14 mouse cellular contexts compared by ENCODE assay signal in the genomic region with DNA sequence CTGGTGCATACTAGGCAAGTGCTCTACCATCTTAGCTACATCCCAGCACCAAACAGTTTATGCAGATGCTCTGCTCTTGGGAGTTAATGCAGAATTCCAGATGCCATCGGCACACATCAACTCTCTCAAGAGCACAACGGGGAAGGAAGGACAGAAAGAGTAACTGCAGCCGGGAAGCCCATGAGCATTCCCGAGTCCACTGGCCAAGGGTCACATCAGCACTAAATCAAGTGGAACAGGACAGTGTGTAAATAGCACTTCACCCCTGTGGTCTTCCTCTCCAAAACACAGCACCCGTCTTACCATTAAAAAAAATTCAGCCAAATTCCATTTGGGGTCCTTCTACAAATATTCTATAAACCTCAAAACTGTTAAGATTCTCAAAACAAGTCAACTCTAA.
"Had no signal": no experiment of that assay in that cellular context is flagged by ENCODE, and none has a peak within 500 bp of the region (broad histone marks: within the 10 kb centered on the region; RNA-seq: fewer than 3 reads in every experiment).

No protein-coding gene starts in this region.

- DNase-seq: kidney, adult 11 months; left cerebral cortex, postnatal 4 days; lung, embryonic 14.5 days; lung, postnatal 10 days; lung, postnatal 4 days; right cerebral cortex, postnatal 14 days; thymus, postnatal 4 days had no signal

- H3K27me3 ChIP-seq: limb, embryonic 13.5 days; midbrain, embryonic 15.5 days; neural tube, embryonic 13.5 days; stomach, embryonic 15.5 days had no signal

- H3K36me3 ChIP-seq: limb, embryonic 13.5 days; midbrain, embryonic 15.5 days; neural tube, embryonic 13.5 days; stomach, embryonic 15.5 days had no signal

- H3K4me2 ChIP-seq: limb, embryonic 13.5 days; lung, embryonic 14.5 days; midbrain, embryonic 11.5 days; midbrain, embryonic 15.5 days; neural tube, embryonic 13.5 days; stomach, embryonic 15.5 days had no signal

- H3K9me3 ChIP-seq: limb, embryonic 13.5 days; midbrain, embryonic 15.5 days; neural tube, embryonic 13.5 days; stomach, embryonic 15.5 days had no signal

- H3K27ac ChIP-seq: hindbrain, postnatal 0 days; limb, embryonic 13.5 days; liver, embryonic 14.5 days; midbrain, embryonic 15.5 days; neural tube, embryonic 13.5 days; stomach, embryonic 15.5 days had no signal

- ATAC-seq: hindbrain, postnatal 0 days; midbrain, embryonic 15.5 days had no signal

- H3K4me3 ChIP-seq: limb, embryonic 13.5 days; midbrain, embryonic 15.5 days; neural tube, embryonic 13.5 days; stomach, embryonic 15.5 days had no signal

- H3K4me1 ChIP-seq: midbrain, embryonic 15.5 days; stomach, embryonic 15.5 days had no signal

- H3K9ac ChIP-seq: limb, embryonic 13.5 days; liver, embryonic 14.5 days; lung, embryonic 14.5 days; midbrain, embryonic 15.5 days; neural tube, embryonic 13.5 days; stomach, embryonic 15.5 days had no signal
